ENCODE assay signal across 8 mouse cellular contexts in the genomic region with DNA sequence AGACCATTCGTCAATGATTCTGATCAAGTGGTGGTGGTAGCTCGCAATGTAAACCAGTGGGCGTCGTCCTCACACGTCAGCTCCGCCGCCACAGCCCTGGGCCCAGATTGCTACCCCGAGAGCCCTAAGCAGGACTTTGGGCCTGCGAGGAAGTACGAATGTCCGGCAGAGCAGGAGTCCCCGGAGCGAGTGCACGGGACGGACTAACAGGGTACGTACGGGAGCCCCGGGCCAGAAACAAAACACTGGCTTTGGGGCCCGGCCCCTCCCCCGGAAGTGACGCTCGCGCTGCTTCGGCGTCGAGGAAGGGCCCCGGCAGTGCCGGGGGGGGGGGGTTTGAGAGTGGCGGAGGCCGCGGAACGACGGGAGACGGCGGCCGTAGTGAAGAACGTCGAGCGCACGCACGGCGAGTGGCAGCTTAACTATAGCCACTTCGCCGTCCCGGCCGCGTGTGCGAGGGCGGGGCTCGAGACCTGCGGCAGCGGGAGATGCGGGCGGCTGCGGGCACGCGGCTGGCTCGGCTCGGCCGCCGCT. TPM values are rescaled to one million over a fixed set of nuclear protein-coding genes. Genes with fewer than 3 reads are reported as not detected.
A peak's percentile ranks its signal among the peaks of the same experiment; 100 is the strongest.
DNase-seq lines count a peak whose midpoint lies in the region; ATAC-seq and TF ChIP-seq lines count a peak whose summit lies in the region.

Gene Elk4 (plus strand): TSS at position 326 of the 534 bp plus-strand sequence.

- H3K4me2 ChIP-seq in heart, embryonic 14.5 days (ENCODE audit: low read length) = peak within 1 kb of the TSS; percentile 71
- peak within 1 kb of the TSS; percentile 86 for H3K4me2 ChIP-seq in liver, embryonic 14.5 days (ENCODE audit: low read depth)
- peak within 1 kb of the TSS; percentile 72 for H3K4me2 ChIP-seq in neural tube, embryonic 11.5 days (ENCODE audit: low read depth)
- peak within 1 kb of the TSS; percentile 65 for H3K4me2 ChIP-seq in stomach, postnatal 0 days (replicated peaks; ENCODE audit: low read depth)

- DNase-seq in CD4-positive, CD25-positive, alpha-beta regulatory T cell, adult 2 months (ENCODE audit: low read depth, low spot score) = peak; percentile 95
- peak; percentile 63 for DNase-seq in fibroblast of lung, adult 2 months (ENCODE audit: low read depth)
- peak; percentile 95 to 97 for DNase-seq in kidney, postnatal 25 days
- peak; percentile 71 to 74 (median 71) for DNase-seq in liver, embryonic 14.5 days (ENCODE audit: low read depth in 3 of 3, low spot score in 3 of 3)
- peak; percentile 95 for DNase-seq in neural tube, embryonic 11.5 days (ENCODE audit: low spot score)
- DNase-seq in stomach, postnatal 0 days (ENCODE audit: low spot score) = peak; percentile 95

- H3K9me3 ChIP-seq in heart, embryonic 14.5 days (ENCODE audit: control insufficient read depth, low read length) = no peaks in the 10 kb centered on the region
- H3K9me3 ChIP-seq in liver, embryonic 14.5 days (ENCODE audit: control insufficient read depth, low read length) = no peaks in the 10 kb centered on the region
- no peaks in the 10 kb centered on the region for H3K9me3 ChIP-seq in neural tube, embryonic 11.5 days (ENCODE audit: control insufficient read depth, low read length)
- H3K9me3 ChIP-seq in stomach, postnatal 0 days (ENCODE audit: control insufficient read depth, low read length) = no peaks in the 10 kb centered on the region

- no peak for TF ChIP-seq EP300 in liver, embryonic 14.5 days (IDR thresholded peaks at IDR 0.05; ENCODE audit: low read depth)
- peak; percentile 45 for TF ChIP-seq EP300 in stomach, postnatal 0 days (optimal IDR thresholded peaks at IDR 0.05)

- H3K9ac ChIP-seq in heart, embryonic 14.5 days (ENCODE audit: low read length) = peak within 1 kb of the TSS; percentile 98
- H3K9ac ChIP-seq in liver, embryonic 14.5 days (replicated peaks) = peak within 1 kb of the TSS; percentile 91
- H3K9ac ChIP-seq in neural tube, embryonic 11.5 days (ENCODE audit: low read length) = peak within 1 kb of the TSS; percentile 95
- peak within 1 kb of the TSS; percentile 98 for H3K9ac ChIP-seq in stomach, postnatal 0 days (ENCODE audit: low read length)

- H3K27me3 ChIP-seq in heart, embryonic 14.5 days (ENCODE audit: control insufficient read depth, insufficient read depth, low read length) = no peaks in the 10 kb centered on the region
- no peaks in the 10 kb centered on the region for H3K27me3 ChIP-seq in liver, embryonic 14.5 days (ENCODE audit: control insufficient read depth, insufficient read depth, low read length)
- no peaks in the 10 kb centered on the region for H3K27me3 ChIP-seq in neural tube, embryonic 11.5 days (ENCODE audit: control insufficient read depth, insufficient read depth, low read length)
- H3K27me3 ChIP-seq in stomach, postnatal 0 days (ENCODE audit: control insufficient read depth, insufficient read depth, low read length) = no peaks in the 10 kb centered on the region

- H3K27ac ChIP-seq in brown adipose tissue, adult 24 weeks (replicated peaks; ENCODE audit: low read depth, low read length) = peak within 1 kb of the TSS; percentile 99
- H3K27ac ChIP-seq in heart, embryonic 14.5 days (replicated peaks in 1 of 2; ENCODE audit: control insufficient read depth in 1 of 2, insufficient read depth in 1 of 2, low read depth in 2 of 2, low read length in 2 of 2) = peak within 1 kb of the TSS; percentile 98 to 99
- H3K27ac ChIP-seq in liver, embryonic 14.5 days = peak within 1 kb of the TSS; percentile 83
- H3K27ac ChIP-seq in neural tube, embryonic 11.5 days (ENCODE audit: low read depth, low read length) = peak within 1 kb of the TSS; percentile 97
- peak within 1 kb of the TSS; percentile 100 for H3K27ac ChIP-seq in stomach, postnatal 0 days (replicated peaks)

- TF ChIP-seq CTCF in liver, embryonic 14.5 days (IDR thresholded peaks at IDR 0.05; ENCODE audit: low read depth) = peak; percentile 5; the same call in 1 of the 2 replicates
- TF ChIP-seq CTCF in stomach, postnatal 0 days (IDR thresholded peaks at IDR 0.05; ENCODE audit: low read depth) = peak; percentile 9; the same call in 1 of the 2 replicates

- peaks cover 30% of the 10 kb centered on the region for H3K4me1 ChIP-seq in brown adipose tissue, adult 24 weeks (ENCODE audit: control insufficient read depth, insufficient read depth, insufficient read length, low read length)
- peaks cover 3 to 12% of the 10 kb centered on the region in 2 experiments; a peak in 3 of 4 replicates for H3K4me1 ChIP-seq in heart, embryonic 14.5 days (ENCODE audit: control insufficient read depth in 2 of 2, insufficient read depth in 2 of 2, low read length in 2 of 2)
- peaks cover 10 to 17% of the 10 kb centered on the region in 2 experiments for H3K4me1 ChIP-seq in liver, embryonic 14.5 days (replicated peaks; ENCODE audit: control insufficient read depth in 2 of 2, insufficient read depth in 2 of 2, low read length in 1 of 2)
- peaks cover 8% of the 10 kb centered on the region for H3K4me1 ChIP-seq in neural tube, embryonic 11.5 days (ENCODE audit: control insufficient read depth, insufficient read depth, low read length)
- no peaks in the 10 kb centered on the region for H3K4me1 ChIP-seq in stomach, postnatal 0 days (replicated peaks; ENCODE audit: control insufficient read depth, insufficient read depth)

- under 1% methylated on average over 59 of the region's 61 CpGs for WGBS in heart, embryonic 14.5 days
- WGBS in liver, embryonic 14.5 days (ENCODE audit: insufficient replicate concordance) = under 1% methylated on average over 61 of the region's 61 CpGs
- WGBS in neural tube, embryonic 11.5 days = under 1% methylated on average over 56 of the region's 61 CpGs
- WGBS in stomach, postnatal 0 days = under 1% methylated on average over 56 of the region's 61 CpGs

- no peaks in the 10 kb centered on the region for H3K36me3 ChIP-seq in heart, embryonic 14.5 days (ENCODE audit: control insufficient read depth, insufficient read depth, low read length)
- no peaks in the 10 kb centered on the region for H3K36me3 ChIP-seq in liver, embryonic 14.5 days (replicated peaks; ENCODE audit: control insufficient read depth, insufficient read depth, low read depth)
- no peaks in the 10 kb centered on the region for H3K36me3 ChIP-seq in neural tube, embryonic 11.5 days (ENCODE audit: control insufficient read depth, insufficient read depth, low read length)
- no peaks in the 10 kb centered on the region for H3K36me3 ChIP-seq in stomach, postnatal 0 days (ENCODE audit: control insufficient read depth, insufficient read depth, low read length)

- H3K4me3 ChIP-seq in brown adipose tissue, adult 24 weeks (ENCODE audit: insufficient read depth, low read depth, low read length) = peak within 1 kb of the TSS; percentile 92
- H3K4me3 ChIP-seq in heart, embryonic 14.5 days (ENCODE audit: control insufficient read depth in 1 of 2, insufficient read depth in 1 of 2, low read depth in 1 of 2, low read length in 2 of 2) = peak within 1 kb of the TSS; percentile 58 to 90
- H3K4me3 ChIP-seq in liver, embryonic 14.5 days (ENCODE audit: insufficient read depth in 1 of 2, low read depth in 2 of 2, low read length in 2 of 2) = peak within 1 kb of the TSS; percentile 80 to 84
- peak within 1 kb of the TSS; percentile 83 for H3K4me3 ChIP-seq in neural tube, embryonic 11.5 days (ENCODE audit: low read depth, low read length)
- peak within 1 kb of the TSS; percentile 83 for H3K4me3 ChIP-seq in stomach, postnatal 0 days (ENCODE audit: low read depth, low read length)

- peak; percentile 87 for ATAC-seq in heart, embryonic 14.5 days (ENCODE audit: insufficient number of reproducible peaks, insufficient read depth, low FRiP score, low read depth)
- peak; percentile 85 for ATAC-seq in liver, embryonic 14.5 days (ENCODE audit: insufficient read depth)
- peak; percentile 94 for ATAC-seq in neural tube, embryonic 11.5 days (ENCODE audit: insufficient read depth, low FRiP score, low TSS enrichment)
- ATAC-seq in stomach, postnatal 0 days (ENCODE audit: low FRiP score, low TSS enrichment) = peak; percentile 90

RNA-seq across cellular contexts. Expression of gene Elk4, which starts in this region (rescaled TPM):
- 38.8 and 47.3 TPM in 2 replicates for polyA plus RNA-seq in brown adipose tissue, adult 24 weeks (2012; ENCODE audit: insufficient read depth, insufficient read length, missing spikeins)
- 24.7 and 26.1 TPM in 2 replicates for polyA plus RNA-seq in heart, embryonic 14.5 days (2014; fragmentation: Nextera tagmentation; extraction: Ambion mirVana)
- 8.8 and 9.1 TPM in 2 replicates for polyA plus RNA-seq in liver, embryonic 14.5 days (2012; rRNA removed)
- 8.9 and 12.0 TPM in 2 replicates for polyA plus RNA-seq in liver, embryonic 14.5 days (2014; fragmentation: Nextera tagmentation; extraction: Ambion mirVana)
- 18.7 and 21.6 TPM in 2 replicates for polyA plus RNA-seq in neural tube, embryonic 11.5 days (2014; fragmentation: Nextera tagmentation; extraction: Ambion mirVana)
- 13.8 and 14.3 TPM in 2 replicates for polyA plus RNA-seq in stomach, postnatal 0 days (2015; fragmentation: Nextera tagmentation; extraction: Ambion mirVana)

Comparison
In these comparisons a context has a peak if more than half of its experiments do, and no peak if none do; other contexts are left out.
1. Peak in every context shown above with its lines: DNase-seq, ATAC-seq, H3K4me3 ChIP-seq and H3K27ac ChIP-seq.